Mouse (Mus musculus): ENCODE data around the gene Pawr. TPM values are rescaled to one million over a fixed set of nuclear protein-coding genes. Genes with fewer than 3 reads are reported as not detected.
A peak's percentile ranks its signal among the peaks of the same experiment; 100 is the strongest.

Pawr gene
- total and polyA plus RNA-seq, 2 experiments from 2014 or later = 3.0 to 5.0 TPM

GRCm38 (mm10) chr10:108332571-108333541 is 935 bp downstream of the Pawr start:
- peak overlapping the region; percentile 97 for H3K4me2 ChIP-seq (ENCODE audit: low read depth)
- H3K27ac ChIP-seq (ENCODE audit: low read depth, low read length) = no peak overlapping the region
- peak; percentile 33; the same call in 1 of the 2 replicates for TF ChIP-seq CTCF (IDR thresholded peaks at IDR 0.05; ENCODE audit: low read depth)
- peak; percentile 77 for ATAC-seq
- no peaks in the 10 kb centered on the region for H3K9me3 ChIP-seq (ENCODE audit: low read length)
- 1% methylated on average over 115 of the region's 129 CpGs for WGBS
- peak overlapping the region; percentile 53 for H3K9ac ChIP-seq
- DNase-seq = peak; percentile 49
- H3K36me3 ChIP-seq (ENCODE audit: insufficient read depth) = no peaks in the 10 kb centered on the region
- H3K4me3 ChIP-seq (ENCODE audit: low read depth, low read length) = peak overlapping the region; percentile 66
- peaks cover 7% of the 10 kb centered on the region for H3K27me3 ChIP-seq (ENCODE audit: insufficient read depth, low read length)
- H3K4me1 ChIP-seq (ENCODE audit: insufficient read depth) = no peaks in the 10 kb centered on the region

- Histone ChIP-seq H3K4me3 (ENCODE audit: low read depth, low read length) (peak overlapping the region; percentile 66), H3K4me1 (ENCODE audit: insufficient read depth) (no peaks in the 10 kb centered on the region), H3K9me3 (ENCODE audit: low read length) (no peaks in the 10 kb centered on the region), H3K9ac (no peak overlapping the region), H3K4me2 (ENCODE audit: low read depth) (peak overlapping the region; percentile 97), H3K27me3 (ENCODE audit: insufficient read depth, low read length) (peaks cover 7% of the 10 kb centered on the region), H3K36me3 (ENCODE audit: insufficient read depth) (no peaks in the 10 kb centered on the region), H3K27ac (ENCODE audit: low read depth, low read length) (no peak overlapping the region)
- TF ChIP-seq CTCF (IDR thresholded peaks at IDR 0.05; ENCODE audit: low read depth) = no peak
- ATAC-seq = no peak
- 7% methylated on average over 12 of the region's 12 CpGs for WGBS
- DNase-seq = peak; percentile 21
Observed at GRCm38 (mm10) chr10:108333642-108334041, 1.7 kb downstream of the Pawr start.

- Histone ChIP-seq H3K4me1 (ENCODE audit: insufficient read depth) (no peaks in the 10 kb centered on the region), H3K36me3 (ENCODE audit: insufficient read depth) (no peaks in the 10 kb centered on the region), H3K27ac (ENCODE audit: low read depth, low read length) (no peak overlapping the region), H3K4me3 (ENCODE audit: low read depth, low read length) (no peak overlapping the region), H3K4me2 (ENCODE audit: low read depth) (no peak overlapping the region), H3K9ac (no peak overlapping the region), H3K27me3 (ENCODE audit: insufficient read depth, low read length) (peaks cover 7% of the 10 kb centered on the region), H3K9me3 (ENCODE audit: low read length) (no peaks in the 10 kb centered on the region)
- DNase-seq = no peak
- WGBS = 47% methylated on average over 1 of the region's 1 CpGs
- no peak for TF ChIP-seq CTCF (IDR thresholded peaks at IDR 0.05; ENCODE audit: low read depth)
- no peak for ATAC-seq
Observed at GRCm38 (mm10) chr10:108334096-108334495, 2.2 kb downstream of the Pawr start.

GRCm38 (mm10) chr10:108335736-108336292 is 3.9 kb downstream of the Pawr start:
- Histone ChIP-seq H3K27ac (ENCODE audit: low read depth, low read length) (no peak overlapping the region), H3K4me3 (ENCODE audit: low read depth, low read length) (no peak overlapping the region), H3K27me3 (ENCODE audit: insufficient read depth, low read length) (peaks cover 4% of the 10 kb centered on the region; the same call in 1 of the 2 replicates), H3K9ac (no peak overlapping the region), H3K9me3 (ENCODE audit: low read length) (no peaks in the 10 kb centered on the region), H3K4me1 (ENCODE audit: insufficient read depth) (no peaks in the 10 kb centered on the region), H3K36me3 (ENCODE audit: insufficient read depth) (no peaks in the 10 kb centered on the region), H3K4me2 (ENCODE audit: low read depth) (no peak overlapping the region)
- 83% methylated on average over 10 of the region's 10 CpGs for WGBS
- ATAC-seq = no peak
- no peak for DNase-seq
- no peak for TF ChIP-seq CTCF (IDR thresholded peaks at IDR 0.05; ENCODE audit: low read depth)

- Histone ChIP-seq H3K9ac (no peak overlapping the region), H3K27ac (ENCODE audit: low read depth, low read length) (no peak overlapping the region), H3K27me3 (ENCODE audit: insufficient read depth, low read length) (no peaks in the 10 kb centered on the region), H3K9me3 (ENCODE audit: low read length) (no peaks in the 10 kb centered on the region), H3K4me3 (ENCODE audit: low read depth, low read length) (no peak overlapping the region), H3K36me3 (ENCODE audit: insufficient read depth) (no peaks in the 10 kb centered on the region), H3K4me1 (ENCODE audit: insufficient read depth) (no peaks in the 10 kb centered on the region), H3K4me2 (ENCODE audit: low read depth) (no peak overlapping the region)
- no peak for ATAC-seq
- 84% methylated on average over 9 of the region's 9 CpGs for WGBS
- no peak for DNase-seq
- no peak for TF ChIP-seq CTCF (IDR thresholded peaks at IDR 0.05; ENCODE audit: low read depth)
Observed at GRCm38 (mm10) chr10:108336581-108336980, 4.7 kb downstream of the Pawr start.

- no peak for DNase-seq
- H3K27me3 ChIP-seq (ENCODE audit: insufficient read depth, low read length) = no peaks in the 10 kb centered on the region
- no peak for ATAC-seq
- no peaks in the 10 kb centered on the region for H3K9me3 ChIP-seq (ENCODE audit: low read length)
- TF ChIP-seq CTCF (IDR thresholded peaks at IDR 0.05; ENCODE audit: low read depth) = no peak
- H3K4me2 ChIP-seq (ENCODE audit: low read depth) = no peak overlapping the region
- 45% methylated on average over 22 of the region's 22 CpGs for WGBS
- H3K4me1 ChIP-seq (ENCODE audit: insufficient read depth) = no peaks in the 10 kb centered on the region
- H3K36me3 ChIP-seq (ENCODE audit: insufficient read depth) = no peaks in the 10 kb centered on the region
- no peak overlapping the region for H3K9ac ChIP-seq
- H3K4me3 ChIP-seq (ENCODE audit: low read depth, low read length) = no peak overlapping the region
- no peak overlapping the region for H3K27ac ChIP-seq (ENCODE audit: low read depth, low read length)
Observed at GRCm38 (mm10) chr10:108338055-108338961, 6.4 kb downstream of the Pawr start.
